Mouse (Mus musculus) erythroblast, embryonic 14.5 days (primary cell): Measurements from ENCODE around the gene Ilk.

Experiments used
- GATA1 ChIP-seq: IDR thresholded peaks from 2 replicates; pipeline ENCODE4 v1.6.1; 2012; ENCODE audit warnings: low read length, inconsistent platforms, mixed read lengths
- TAL1 ChIP-seq: IDR thresholded peaks from 3 replicates; pipeline ENCODE4 v1.6.1; 2012; ENCODE audit warnings: low read length, inconsistent platforms, mixed read lengths

GRCm38 (mm10) chr7:105772331-105772730 is 35.9 kb downstream of the Ilk start:
- TF ChIP-seq GATA1 = no peak
- TF ChIP-seq TAL1 = no peak
